Mouse (Mus musculus) kidney, postnatal 25 days (tissue): ENCODE measurements at regions not wholly inside any gene's neighbourhood (a gene's known extent, or its start where the extent isn't known, plus 50 kb on each side); places are given as distances from the start of the nearest gene placed in this dataset.

Experiments used
- DNase-seq, 2 experiments: peaks; one replicate each; pipeline ENCODE4 v3.0.0; 2021; ENCODE audit warnings: mixed read lengths in 2 of 2

- no peak for DNase-seq
These were observed 590.9 kb upstream of the Plxna2 start for GRCm38 (mm10) chr1:194026958-194027692.

- DNase-seq = no peak
These were observed 591.8 kb upstream of the Plxna2 start for GRCm38 (mm10) chr1:194026213-194026612.

GRCm38 (mm10) chr1:194019282-194019681, 598.7 kb upstream of the Plxna2 start:
- DNase-seq = no peak

- DNase-seq = no peak
These were observed 622.1 kb upstream of the Camk1g start for GRCm38 (mm10) chr1:193992226-193992625.

- no peak for DNase-seq
These were observed 620.0 kb upstream of the Camk1g start for GRCm38 (mm10) chr1:193989956-193990675.

- DNase-seq = no peak
These were observed 619.1 kb upstream of the Camk1g start for GRCm38 (mm10) chr1:193988970-193989904.

GRCm38 (mm10) chr1:193980571-193980970, 610.5 kb upstream of the Camk1g start:
- no peak for DNase-seq

GRCm38 (mm10) chr1:193971537-193971936, 601.4 kb upstream of the Camk1g start:
- no peak for DNase-seq

- no peak for DNase-seq
These were observed 599.3 kb upstream of the Camk1g start for GRCm38 (mm10) chr1:193969264-193969908.

GRCm38 (mm10) chr1:193967957-193968926, 598.1 kb upstream of the Camk1g start:
- DNase-seq = no peak

- DNase-seq = no peak
These were observed 596.8 kb upstream of the Camk1g start for GRCm38 (mm10) chr1:193966652-193967555.

- no peak for DNase-seq
These were observed 595.2 kb upstream of the Camk1g start for GRCm38 (mm10) chr1:193965278-193965677.

GRCm38 (mm10) chr1:193951936-193952335, 581.8 kb upstream of the Camk1g start:
- DNase-seq = no peak

- DNase-seq = no peak
These were observed 579.7 kb upstream of the Camk1g start for GRCm38 (mm10) chr1:193949817-193950216.

- DNase-seq = no peak
These were observed 577.0 kb upstream of the Camk1g start for GRCm38 (mm10) chr1:193946953-193947586.

- DNase-seq = no peak
These were observed 565.9 kb upstream of the Camk1g start for GRCm38 (mm10) chr1:193935969-193936368.

- DNase-seq = no peak
These were observed 564.2 kb upstream of the Camk1g start for GRCm38 (mm10) chr1:193934308-193934707.

GRCm38 (mm10) chr1:193931131-193931729, 561.1 kb upstream of the Camk1g start:
- no peak for DNase-seq

- DNase-seq = no peak
These were observed 558.5 kb upstream of the Camk1g start for GRCm38 (mm10) chr1:193928607-193929006.
